Mouse (Mus musculus): ENCODE data around the gene Usp12. TPM values are rescaled to one million over a fixed set of nuclear protein-coding genes. Genes with fewer than 3 reads are reported as not detected.

The Usp12 gene
- total and polyA plus RNA-seq, 2 experiments, result 6.9 to 16.3 TPM

GRCm38 (mm10) chr5:146709361-146709760 is 85.4 kb downstream of the Usp12 start:
- peaks cover 2% of the 10 kb centered on the region for H3K4me1 ChIP-seq (ENCODE audit: control insufficient read depth, insufficient read depth, low read length)
- DNase-seq (ENCODE audit: extremely low read depth, low read depth, low spot score), result no peak
- no peaks in the 10 kb centered on the region for H3K27me3 ChIP-seq (ENCODE audit: control insufficient read depth, insufficient read depth, low read length)
- TF ChIP-seq POLR2A (IDR thresholded peaks at IDR 0.05; ENCODE audit: extremely low read depth, insufficient read depth, low read length) (no peak), CTCF (IDR thresholded peaks at IDR 0.05; ENCODE audit: low read depth, low read length) (no peak)
- WGBS, result 65% methylated on average over 3 of the region's 3 CpGs
- H3K4me3 ChIP-seq (ENCODE audit: insufficient read depth, low read depth, low read length), result no peak overlapping the region
- no peak overlapping the region for H3K9ac ChIP-seq (ENCODE audit: low read depth, low read length)
- H3K36me3 ChIP-seq (ENCODE audit: control insufficient read depth, insufficient read depth, low read length), result no peaks in the 10 kb centered on the region
- H3K27ac ChIP-seq (replicated peaks; ENCODE audit: insufficient read depth, low read depth, low read length), result no peak overlapping the region
- no peaks in the 10 kb centered on the region for H3K79me2 ChIP-seq (ENCODE audit: control insufficient read depth, insufficient read depth, low read length)

- Histone ChIP-seq H3K9ac (ENCODE audit: low read depth, low read length) (0 out of 2 replicates have a peak overlapping the region, but pooled peaks have one; percentile 23), H3K27ac (replicated peaks; ENCODE audit: insufficient read depth, low read depth, low read length) (no peak overlapping the region), H3K4me1 (ENCODE audit: control insufficient read depth, insufficient read depth, low read length) (peaks cover 2% of the 10 kb centered on the region), H3K27me3 (ENCODE audit: control insufficient read depth, insufficient read depth, low read length) (no peaks in the 10 kb centered on the region), H3K79me2 (ENCODE audit: control insufficient read depth, insufficient read depth, low read length) (no peaks in the 10 kb centered on the region), H3K36me3 (ENCODE audit: control insufficient read depth, insufficient read depth, low read length) (no peaks in the 10 kb centered on the region), H3K4me3 (ENCODE audit: insufficient read depth, low read depth, low read length) (no peak overlapping the region)
- TF ChIP-seq POLR2A (IDR thresholded peaks at IDR 0.05; ENCODE audit: extremely low read depth, insufficient read depth, low read length) (no peak), CTCF (IDR thresholded peaks at IDR 0.05; ENCODE audit: low read depth, low read length) (peak; percentile 65; the same call in 1 of the 2 replicates)
- 9% methylated on average over 12 of the region's 12 CpGs for WGBS
- peak; percentile 71 for DNase-seq (ENCODE audit: extremely low read depth, low read depth, low spot score)
These were observed 88.9 kb downstream of the Usp12 start for GRCm38 (mm10) chr5:146705815-146706408.

- no peak overlapping the region for H3K27ac ChIP-seq (replicated peaks; ENCODE audit: insufficient read depth, low read depth, low read length)
- WGBS, result 16% methylated on average over 6 of the region's 6 CpGs
- H3K36me3 ChIP-seq (ENCODE audit: control insufficient read depth, insufficient read depth, low read length), result no peaks in the 10 kb centered on the region
- H3K79me2 ChIP-seq (ENCODE audit: control insufficient read depth, insufficient read depth, low read length), result no peaks in the 10 kb centered on the region
- no peak for TF ChIP-seq CTCF (IDR thresholded peaks at IDR 0.05; ENCODE audit: low read depth, low read length)
- peaks cover 2% of the 10 kb centered on the region for H3K4me1 ChIP-seq (ENCODE audit: control insufficient read depth, insufficient read depth, low read length)
- peak; percentile 31 for DNase-seq (ENCODE audit: extremely low read depth, low read depth, low spot score)
- no peak overlapping the region for H3K4me3 ChIP-seq (ENCODE audit: insufficient read depth, low read depth, low read length)
- H3K9ac ChIP-seq (ENCODE audit: low read depth, low read length), result no peak overlapping the region
- no peaks in the 10 kb centered on the region for H3K27me3 ChIP-seq (ENCODE audit: control insufficient read depth, insufficient read depth, low read length)
These were observed 89.4 kb downstream of the Usp12 start for GRCm38 (mm10) chr5:146705411-146705810.

- Histone ChIP-seq H3K4me3 (ENCODE audit: insufficient read depth, low read depth, low read length) (no peak overlapping the region), H3K27ac (replicated peaks; ENCODE audit: insufficient read depth, low read depth, low read length) (no peak overlapping the region), H3K4me1 (ENCODE audit: control insufficient read depth, insufficient read depth, low read length) (peaks cover 2% of the 10 kb centered on the region), H3K36me3 (ENCODE audit: control insufficient read depth, insufficient read depth, low read length) (no peaks in the 10 kb centered on the region), H3K9ac (ENCODE audit: low read depth, low read length) (no peak overlapping the region), H3K27me3 (ENCODE audit: control insufficient read depth, insufficient read depth, low read length) (no peaks in the 10 kb centered on the region), H3K79me2 (ENCODE audit: control insufficient read depth, insufficient read depth, low read length) (no peaks in the 10 kb centered on the region)
- WGBS, result 98% methylated on average over 4 of the region's 4 CpGs
- no peak for TF ChIP-seq POLR2A (IDR thresholded peaks at IDR 0.05; ENCODE audit: extremely low read depth, insufficient read depth, low read length)
- peak; percentile 33; the same call in 1 of the 2 replicates for TF ChIP-seq CTCF (IDR thresholded peaks at IDR 0.05; ENCODE audit: low read depth, low read length)
- no peak for DNase-seq (ENCODE audit: extremely low read depth, low read depth, low spot score)
These were observed 90.6 kb downstream of the Usp12 start for GRCm38 (mm10) chr5:146704241-146704640.

- peaks cover 2% of the 10 kb centered on the region for H3K4me1 ChIP-seq (ENCODE audit: control insufficient read depth, insufficient read depth, low read length)
- no peak overlapping the region for H3K9ac ChIP-seq (ENCODE audit: low read depth, low read length)
- WGBS, result 4% methylated on average over 8 of the region's 8 CpGs
- H3K27ac ChIP-seq (replicated peaks; ENCODE audit: insufficient read depth, low read depth, low read length), result no peak overlapping the region
- DNase-seq (ENCODE audit: extremely low read depth, low read depth, low spot score), result peak; percentile 65
- H3K36me3 ChIP-seq (ENCODE audit: control insufficient read depth, insufficient read depth, low read length), result no peaks in the 10 kb centered on the region
- no peaks in the 10 kb centered on the region for H3K79me2 ChIP-seq (ENCODE audit: control insufficient read depth, insufficient read depth, low read length)
- no peaks in the 10 kb centered on the region for H3K27me3 ChIP-seq (ENCODE audit: control insufficient read depth, insufficient read depth, low read length)
- no peak for TF ChIP-seq CTCF (IDR thresholded peaks at IDR 0.05; ENCODE audit: low read depth, low read length)
- TF ChIP-seq POLR2A (IDR thresholded peaks at IDR 0.05; ENCODE audit: extremely low read depth, insufficient read depth, low read length), result no peak
- no peak overlapping the region for H3K4me3 ChIP-seq (ENCODE audit: insufficient read depth, low read depth, low read length)
These were observed 91.1 kb downstream of the Usp12 start for GRCm38 (mm10) chr5:146703710-146704121.

- TF ChIP-seq POLR2A (IDR thresholded peaks at IDR 0.05; ENCODE audit: extremely low read depth, insufficient read depth, low read length) (no peak), CTCF (IDR thresholded peaks at IDR 0.05; ENCODE audit: low read depth, low read length) (no peak)
- Histone ChIP-seq H3K9ac (ENCODE audit: low read depth, low read length) (no peak overlapping the region), H3K4me3 (ENCODE audit: insufficient read depth, low read depth, low read length) (no peak overlapping the region), H3K4me1 (ENCODE audit: control insufficient read depth, insufficient read depth, low read length) (no peaks in the 10 kb centered on the region), H3K36me3 (ENCODE audit: control insufficient read depth, insufficient read depth, low read length) (no peaks in the 10 kb centered on the region), H3K79me2 (ENCODE audit: control insufficient read depth, insufficient read depth, low read length) (no peaks in the 10 kb centered on the region), H3K27ac (replicated peaks; ENCODE audit: insufficient read depth, low read depth, low read length) (no peak overlapping the region), H3K27me3 (ENCODE audit: control insufficient read depth, insufficient read depth, low read length) (no peaks in the 10 kb centered on the region)
- WGBS, result 85% methylated on average over 10 of the region's 10 CpGs
- DNase-seq (ENCODE audit: extremely low read depth, low read depth, low spot score), result no peak
These were observed 94.7 kb downstream of the Usp12 start for GRCm38 (mm10) chr5:146700099-146700498.
